Mouse (Mus musculus): ENCODE data around the gene Slc29a3. TPM values are rescaled to one million over a fixed set of nuclear protein-coding genes. Genes with fewer than 3 reads are reported as not detected.

Slc29a3 gene
- polyA plus RNA-seq (2012; rRNA removed): 8.4 and 8.5 TPM in 2 replicates

- peak within 1 kb of the TSS; percentile 2; the same call in 1 of the 2 replicates for H3K27ac ChIP-seq (ENCODE audit: insufficient read depth, low read length)
- no peaks in the 10 kb centered on the region for H3K4me1 ChIP-seq (ENCODE audit: control insufficient read depth, insufficient read depth, low read length)
- peak within 1 kb of the TSS; percentile 58 for H3K4me3 ChIP-seq (ENCODE audit: insufficient read depth, low read length)
- peak; percentile 86 for TF ChIP-seq POLR2A (IDR thresholded peaks at IDR 0.05; ENCODE audit: extremely low read depth, insufficient read depth, low read length)
- peak; percentile 33; the same call in 1 of the 2 replicates for TF ChIP-seq CTCF (IDR thresholded peaks at IDR 0.05; ENCODE audit: extremely low read depth, insufficient read depth, low read length)
Observed at GRCm38 (mm10) chr10:60752040-60753020, at the start of gene Slc29a3. Slc29a3 (minus strand) TSS chr10:60752794.

GRCm38 (mm10) chr10:60801898-60802412 lies 49.4 kb upstream of the Slc29a3 start:
- no peak overlapping the region for H3K27ac ChIP-seq (ENCODE audit: insufficient read depth, low read length)
- TF ChIP-seq POLR2A (IDR thresholded peaks at IDR 0.05; ENCODE audit: extremely low read depth, insufficient read depth, low read length) (no peak), CTCF (IDR thresholded peaks at IDR 0.05; ENCODE audit: extremely low read depth, insufficient read depth, low read length) (no peak)
- H3K4me3 ChIP-seq (ENCODE audit: insufficient read depth, low read length): no peak overlapping the region
- H3K4me1 ChIP-seq (ENCODE audit: control insufficient read depth, insufficient read depth, low read length): no peaks in the 10 kb centered on the region

- H3K4me1 ChIP-seq (ENCODE audit: control insufficient read depth, insufficient read depth, low read length): no peaks in the 10 kb centered on the region
- no peak overlapping the region for H3K4me3 ChIP-seq (ENCODE audit: insufficient read depth, low read length)
- TF ChIP-seq POLR2A (IDR thresholded peaks at IDR 0.05; ENCODE audit: extremely low read depth, insufficient read depth, low read length): no peak
- no peak for TF ChIP-seq CTCF (IDR thresholded peaks at IDR 0.05; ENCODE audit: extremely low read depth, insufficient read depth, low read length)
- no peak overlapping the region for H3K27ac ChIP-seq (ENCODE audit: insufficient read depth, low read length)
Observed at GRCm38 (mm10) chr10:60801168-60801897, 48.7 kb upstream of the Slc29a3 start.

GRCm38 (mm10) chr10:60800295-60801167 lies 47.9 kb upstream of the Slc29a3 start:
- no peaks in the 10 kb centered on the region for H3K4me1 ChIP-seq (ENCODE audit: control insufficient read depth, insufficient read depth, low read length)
- H3K27ac ChIP-seq (ENCODE audit: insufficient read depth, low read length): no peak overlapping the region
- TF ChIP-seq POLR2A (IDR thresholded peaks at IDR 0.05; ENCODE audit: extremely low read depth, insufficient read depth, low read length) (no peak), CTCF (IDR thresholded peaks at IDR 0.05; ENCODE audit: extremely low read depth, insufficient read depth, low read length) (no peak)
- no peak overlapping the region for H3K4me3 ChIP-seq (ENCODE audit: insufficient read depth, low read length)

GRCm38 (mm10) chr10:60797682-60798422 lies 45.3 kb upstream of the Slc29a3 start:
- Histone ChIP-seq H3K27ac (ENCODE audit: insufficient read depth, low read length) (no peak overlapping the region), H3K4me3 (ENCODE audit: insufficient read depth, low read length) (no peak overlapping the region), H3K4me1 (ENCODE audit: control insufficient read depth, insufficient read depth, low read length) (no peaks in the 10 kb centered on the region)
- TF ChIP-seq CTCF (IDR thresholded peaks at IDR 0.05; ENCODE audit: extremely low read depth, insufficient read depth, low read length) (no peak), POLR2A (IDR thresholded peaks at IDR 0.05; ENCODE audit: extremely low read depth, insufficient read depth, low read length) (no peak)

GRCm38 (mm10) chr10:60796474-60796873 lies 43.9 kb upstream of the Slc29a3 start:
- Histone ChIP-seq H3K27ac (ENCODE audit: insufficient read depth, low read length) (no peak overlapping the region; the same call in 1 of the 2 replicates), H3K4me1 (ENCODE audit: control insufficient read depth, insufficient read depth, low read length) (no peaks in the 10 kb centered on the region)
- TF ChIP-seq POLR2A (IDR thresholded peaks at IDR 0.05; ENCODE audit: extremely low read depth, insufficient read depth, low read length): no peak
- no peak for TF ChIP-seq CTCF (IDR thresholded peaks at IDR 0.05; ENCODE audit: extremely low read depth, insufficient read depth, low read length)

GRCm38 (mm10) chr10:60796028-60796427 lies 43.4 kb upstream of the Slc29a3 start:
- Histone ChIP-seq H3K4me1 (ENCODE audit: control insufficient read depth, insufficient read depth, low read length) (no peaks in the 10 kb centered on the region), H3K27ac (ENCODE audit: insufficient read depth, low read length) (no peak overlapping the region; the same call in 1 of the 2 replicates), H3K4me3 (ENCODE audit: insufficient read depth, low read length) (no peak overlapping the region)
- no peak for TF ChIP-seq POLR2A (IDR thresholded peaks at IDR 0.05; ENCODE audit: extremely low read depth, insufficient read depth, low read length)
- TF ChIP-seq CTCF (IDR thresholded peaks at IDR 0.05; ENCODE audit: extremely low read depth, insufficient read depth, low read length): no peak

More at GRCm38 (mm10) chr10:60796474-60796873, 43.9 kb upstream of the Slc29a3 start:
- no peak overlapping the region for H3K4me3 ChIP-seq (ENCODE audit: insufficient read depth, low read length)

- no peak overlapping the region for H3K27ac ChIP-seq (ENCODE audit: insufficient read depth, low read length)
- no peak overlapping the region for H3K4me3 ChIP-seq (ENCODE audit: insufficient read depth, low read length)
- H3K4me1 ChIP-seq (ENCODE audit: control insufficient read depth, insufficient read depth, low read length): no peaks in the 10 kb centered on the region
- TF ChIP-seq CTCF (IDR thresholded peaks at IDR 0.05; ENCODE audit: extremely low read depth, insufficient read depth, low read length) (no peak), POLR2A (IDR thresholded peaks at IDR 0.05; ENCODE audit: extremely low read depth, insufficient read depth, low read length) (no peak)
Observed at GRCm38 (mm10) chr10:60794792-60795191, 42.2 kb upstream of the Slc29a3 start.

Measured in cortical plate, adult 2 months (tissue).